In genomic region chr7:102248691-102249404, GRCm38 (mm10) we compare ENCODE assay signal across 8 mouse cellular contexts. TPM values are rescaled to one million over a fixed set of nuclear protein-coding genes. Genes with fewer than 3 reads are reported as not detected.
DNase-seq lines count a peak whose midpoint lies in the region; ATAC-seq and TF ChIP-seq lines count a peak whose summit lies in the region.

No protein-coding gene starts in this region.

- H3K4me3 ChIP-seq in heart, embryonic 13.5 days, result peak overlapping the region; percentile 91
- H3K4me3 ChIP-seq in embryonic facial prominence, embryonic 10.5 days, result peak overlapping the region; percentile 76
- peak overlapping the region; percentile 80 for H3K4me3 ChIP-seq in hindbrain, postnatal 0 days (ENCODE audit: low read length)
- peak overlapping the region; percentile 79 for H3K4me3 ChIP-seq in midbrain, embryonic 11.5 days (ENCODE audit: low read depth, low read length)

- peak overlapping the region; percentile 95 for H3K9ac ChIP-seq in heart, embryonic 13.5 days
- H3K9ac ChIP-seq in hindbrain, postnatal 0 days (replicated peaks; ENCODE audit: low read length), result peak overlapping the region; percentile 76; the same call in 1 of the 2 replicates
- peak overlapping the region; percentile 88 for H3K9ac ChIP-seq in midbrain, embryonic 11.5 days (ENCODE audit: low read length)

- 0 out of 2 replicates have a peak, but pooled peaks cover 4% of the 10 kb centered on the region for H3K36me3 ChIP-seq in heart, embryonic 13.5 days
- peaks cover 7% of the 10 kb centered on the region for H3K36me3 ChIP-seq in embryonic facial prominence, embryonic 10.5 days (replicated peaks)
- no peaks in the 10 kb centered on the region for H3K36me3 ChIP-seq in hindbrain, postnatal 0 days (ENCODE audit: insufficient read depth, low read length)
- H3K36me3 ChIP-seq in midbrain, embryonic 11.5 days (ENCODE audit: control insufficient read depth, insufficient read depth, low read length), result no peaks in the 10 kb centered on the region

- H3K27me3 ChIP-seq in heart, embryonic 13.5 days (replicated peaks), result no peaks in the 10 kb centered on the region
- H3K27me3 ChIP-seq in embryonic facial prominence, embryonic 10.5 days (replicated peaks; ENCODE audit: low read depth, poor library complexity, severe bottlenecking), result no peaks in the 10 kb centered on the region
- no peaks in the 10 kb centered on the region for H3K27me3 ChIP-seq in hindbrain, postnatal 0 days (ENCODE audit: insufficient read depth, low read length)
- H3K27me3 ChIP-seq in midbrain, embryonic 11.5 days (ENCODE audit: control insufficient read depth, insufficient read depth, low read length), result no peaks in the 10 kb centered on the region

- WGBS in heart, embryonic 13.5 days, result 14% methylated on average over 16 of the region's 16 CpGs
- WGBS in embryonic facial prominence, embryonic 10.5 days, result 32% methylated on average over 16 of the region's 16 CpGs
- 23% methylated on average over 16 of the region's 16 CpGs for WGBS in hindbrain, postnatal 0 days
- 29% methylated on average over 16 of the region's 16 CpGs for WGBS in midbrain, embryonic 11.5 days

- peaks cover 62% of the 10 kb centered on the region for H3K4me1 ChIP-seq in heart, embryonic 13.5 days
- peaks cover 66% of the 10 kb centered on the region for H3K4me1 ChIP-seq in embryonic facial prominence, embryonic 10.5 days
- H3K4me1 ChIP-seq in hindbrain, postnatal 0 days (ENCODE audit: insufficient read depth, low read length), result 0 out of 2 replicates have a peak, but pooled peaks cover 5% of the 10 kb centered on the region
- H3K4me1 ChIP-seq in midbrain, embryonic 11.5 days (ENCODE audit: control insufficient read depth, insufficient read depth, low read length), result peaks cover 27% of the 10 kb centered on the region

- H3K9me3 ChIP-seq in heart, embryonic 13.5 days, result no peaks in the 10 kb centered on the region
- H3K9me3 ChIP-seq in embryonic facial prominence, embryonic 10.5 days, result no peaks in the 10 kb centered on the region
- no peaks in the 10 kb centered on the region for H3K9me3 ChIP-seq in hindbrain, postnatal 0 days (ENCODE audit: low read length)
- H3K9me3 ChIP-seq in midbrain, embryonic 11.5 days (ENCODE audit: control insufficient read depth, low read length), result no peaks in the 10 kb centered on the region

- intact Hi-C loops in gastrocnemius, postnatal 36 days (cut with DNase I), result no loop called here

- no peak for ATAC-seq in heart, embryonic 13.5 days (ENCODE audit: extremely low read depth, insufficient number of reproducible peaks, low FRiP score, low TSS enrichment)
- no peak for ATAC-seq in hindbrain, postnatal 0 days
- ATAC-seq in midbrain, embryonic 11.5 days (ENCODE audit: low FRiP score), result no peak

- peak overlapping the region; percentile 96 for H3K27ac ChIP-seq in heart, embryonic 13.5 days (replicated peaks)
- H3K27ac ChIP-seq in embryonic facial prominence, embryonic 10.5 days (replicated peaks), result peak overlapping the region; percentile 96
- H3K27ac ChIP-seq in hindbrain, postnatal 0 days, result peak overlapping the region; percentile 88; the same call in 1 of the 2 replicates
- H3K27ac ChIP-seq in midbrain, embryonic 11.5 days (ENCODE audit: low read depth, low read length), result no peak overlapping the region

- H3K4me2 ChIP-seq in heart, embryonic 13.5 days, result peak overlapping the region; percentile 78
- peak overlapping the region; percentile 94 for H3K4me2 ChIP-seq in hindbrain, postnatal 0 days (ENCODE audit: low read depth, low read length)
- peak overlapping the region; percentile 90 for H3K4me2 ChIP-seq in midbrain, embryonic 11.5 days

- no peak for TF ChIP-seq CTCF in hindbrain, postnatal 0 days (IDR thresholded peaks at IDR 0.05; ENCODE audit: low read depth)

- DNase-seq in heart, postnatal 4 days, result no peak
- DNase-seq in embryonic facial prominence, embryonic 10.5 days (ENCODE audit: low spot score), result no peak
- DNase-seq in hindbrain, postnatal 0 days (ENCODE audit: low spot score), result no peak
- DNase-seq in midbrain, embryonic 11.5 days (ENCODE audit: low spot score, missing footprints), result peak; percentile 84
- peak; percentile 40 for DNase-seq in thymus, postnatal 10 days (ENCODE audit: low spot score in 2 of 2)
- DNase-seq in cerebellum, postnatal 4 days (ENCODE audit: low spot score in 2 of 2), result no peak
- DNase-seq in gastrocnemius, postnatal 36 days, result no peak

RNA-seq across cellular contexts. Expression of gene Rhog, which starts 7.0 kb away (rescaled TPM):
- 43.8 and 46.5 TPM in 2 replicates for polyA plus RNA-seq in heart, embryonic 13.5 days (2015; fragmentation: Nextera tagmentation; extraction: Ambion mirVana)
- total RNA-seq in heart, postnatal 4 days (2021), result 10 to 100 TPM; 37.0 to 39.2 TPM
- polyA plus RNA-seq in embryonic facial prominence, embryonic 10.5 days (2016; fragmentation: Nextera tagmentation; extraction: Ambion mirVana), result 42.5 and 48.4 TPM in 2 replicates
- 12.8 and 17.0 TPM in 2 replicates for total RNA-seq in hindbrain, postnatal 0 days (2014; rRNA removed)
- 22.1 and 22.6 TPM in 2 replicates for polyA plus RNA-seq in hindbrain, postnatal 0 days (2015; fragmentation: Nextera tagmentation; extraction: Ambion mirVana)
- polyA plus RNA-seq in midbrain, embryonic 11.5 days (2014; fragmentation: Nextera tagmentation; extraction: Ambion mirVana), result 29.4 and 31.4 TPM in 2 replicates
- 10 to 100 TPM; 15.6 to 15.7 TPM for total RNA-seq in gastrocnemius, postnatal 36 days (2021)

RNA-seq across cellular contexts. Expression of gene Stim1, which starts 18.8 kb away (rescaled TPM):
- 11.7 and 13.0 TPM in 2 replicates for polyA plus RNA-seq in heart, embryonic 13.5 days (2015; fragmentation: Nextera tagmentation; extraction: Ambion mirVana)
- 10 to 100 TPM; 23.9 to 24.0 TPM for total RNA-seq in heart, postnatal 4 days (2021)
- 13.0 and 14.6 TPM in 2 replicates for polyA plus RNA-seq in embryonic facial prominence, embryonic 10.5 days (2016; fragmentation: Nextera tagmentation; extraction: Ambion mirVana)
- 32.9 and 34.6 TPM in 2 replicates for total RNA-seq in hindbrain, postnatal 0 days (2014; rRNA removed)
- polyA plus RNA-seq in hindbrain, postnatal 0 days (2015; fragmentation: Nextera tagmentation; extraction: Ambion mirVana), result 17.5 and 17.9 TPM in 2 replicates
- 9.1 and 11.6 TPM in 2 replicates for polyA plus RNA-seq in midbrain, embryonic 11.5 days (2014; fragmentation: Nextera tagmentation; extraction: Ambion mirVana)
- total RNA-seq in gastrocnemius, postnatal 36 days (2021), result 100 to 1,000 TPM; 155 to 167 TPM

RNA-seq across cellular contexts. Expression of gene Pgap2, which starts 38.8 kb away (rescaled TPM):
- 56.3 and 61.3 TPM in 2 replicates for polyA plus RNA-seq in heart, embryonic 13.5 days (2015; fragmentation: Nextera tagmentation; extraction: Ambion mirVana)
- total RNA-seq in heart, postnatal 4 days (2021), result 10 to 100 TPM; 43.2 to 47.4 TPM
- 61.3 and 62.4 TPM in 2 replicates for polyA plus RNA-seq in embryonic facial prominence, embryonic 10.5 days (2016; fragmentation: Nextera tagmentation; extraction: Ambion mirVana)
- total RNA-seq in hindbrain, postnatal 0 days (2014; rRNA removed), result 50.0 and 73.0 TPM in 2 replicates
- polyA plus RNA-seq in hindbrain, postnatal 0 days (2015; fragmentation: Nextera tagmentation; extraction: Ambion mirVana), result 59.3 and 61.7 TPM in 2 replicates
- polyA plus RNA-seq in midbrain, embryonic 11.5 days (2014; fragmentation: Nextera tagmentation; extraction: Ambion mirVana), result 51.6 and 52.1 TPM in 2 replicates
- 10 to 100 TPM; 23.3 to 25.4 TPM for total RNA-seq in gastrocnemius, postnatal 36 days (2021)

RNA-seq across cellular contexts. Expression of gene Nup98, which starts 38.9 kb away (rescaled TPM):
- 21.1 and 22.0 TPM in 2 replicates for polyA plus RNA-seq in heart, embryonic 13.5 days (2015; fragmentation: Nextera tagmentation; extraction: Ambion mirVana)
- total RNA-seq in heart, postnatal 4 days (2021), result 10 to 100 TPM; 50.3 to 50.7 TPM
- 48.2 and 50.6 TPM in 2 replicates for polyA plus RNA-seq in embryonic facial prominence, embryonic 10.5 days (2016; fragmentation: Nextera tagmentation; extraction: Ambion mirVana)
- 33.9 and 37.1 TPM in 2 replicates for total RNA-seq in hindbrain, postnatal 0 days (2014; rRNA removed)
- polyA plus RNA-seq in hindbrain, postnatal 0 days (2015; fragmentation: Nextera tagmentation; extraction: Ambion mirVana), result 11.0 and 11.2 TPM in 2 replicates
- polyA plus RNA-seq in midbrain, embryonic 11.5 days (2014; fragmentation: Nextera tagmentation; extraction: Ambion mirVana), result 42.0 and 45.0 TPM in 2 replicates
- total RNA-seq in gastrocnemius, postnatal 36 days (2021), result 10 to 100 TPM; 20.8 to 22.6 TPM

Comparison
In these comparisons a context has a peak if more than half of its experiments do, and no peak if none do; other contexts are left out.
1. DNase-seq: peak in midbrain, embryonic 11.5 days (single experiment) and thymus, postnatal 10 days (2 of 2); none in heart, postnatal 4 days (single experiment), embryonic facial prominence, embryonic 10.5 days (single experiment), hindbrain, postnatal 0 days (single experiment), cerebellum, postnatal 4 days (0 of 2) and gastrocnemius, postnatal 36 days (0 of 2).
2. Peak in every context shown above with its lines, with median percentiles within 50 percentile points of each other: H3K4me2 ChIP-seq, H3K4me3 ChIP-seq and H3K9ac ChIP-seq.